Mouse (Mus musculus) liver, embryonic 11.5 days (tissue): ENCODE results near the gene Ttc39b. TPM values are rescaled to one million over a fixed set of nuclear protein-coding genes. Genes with fewer than 3 reads are reported as not detected.

Experiments
- ATAC-seq: fragments of 200-750 bp; cut with Nextera tagmentation; replicated peaks from 2 replicates; pipeline ENCODE4 v1.8.0; 2017; ENCODE audit warnings: moderate number of reproducible peaks, mild to moderate bottlenecking, moderate TSS enrichment, moderate library complexity; ENCODE audit not compliant: low FRiP score
- DNase-seq: peaks from one replicate; pipeline ENCODE4 v3.0.0-alpha.2; 2017; ENCODE audit warnings: low spot score
- H3K27ac ChIP-seq: fragments of 300-500 bp; sonication (generic); 2 replicates; pipeline ENCODE4 v1.5.1; 2014; ENCODE audit warnings: mild to moderate bottlenecking, low read depth, low read length, control low read depth
- H3K27me3 ChIP-seq: fragments of 300-500 bp; sonication (generic); replicated peaks from 2 replicates; pipeline ENCODE4 v1.6.1; 2014; ENCODE audit warnings: low read length, mixed read lengths; ENCODE audit not compliant: control insufficient read depth, insufficient read depth
- H3K36me3 ChIP-seq: fragments of 300-500 bp; sonication (generic); 2 replicates; pipeline ENCODE4 v1.6.1; 2014; ENCODE audit warnings: mild to moderate bottlenecking, low read length, moderate library complexity, mixed read lengths; ENCODE audit not compliant: control insufficient read depth, insufficient read depth
- H3K4me1 ChIP-seq: fragments of 300-500 bp; sonication (generic); replicated peaks from 2 replicates; pipeline ENCODE4 v1.6.1; 2014; ENCODE audit warnings: low read length, mixed read lengths; ENCODE audit not compliant: control insufficient read depth, insufficient read depth
- H3K4me2 ChIP-seq: fragments of 300-500 bp; sonication (generic); 2 replicates; pipeline ENCODE4 v1.6.1; 2014; ENCODE audit warnings: mild to moderate bottlenecking, control low read depth, moderate library complexity
- H3K4me3 ChIP-seq: fragments of 300-500 bp; sonication (generic); 2 replicates; pipeline ENCODE4 v1.5.1; 2014; ENCODE audit warnings: low read depth, low read length, control low read depth
- H3K9ac ChIP-seq: fragments of 300-500 bp; sonication (generic); 2 replicates; pipeline ENCODE4 v1.6.1; 2014; ENCODE audit warnings: low read depth, low read length, control low read depth
- H3K9me3 ChIP-seq: fragments of 300-500 bp; sonication (generic); 2 replicates; pipeline ENCODE4 v1.6.1; 2016; ENCODE audit warnings: low read length, inconsistent platforms, mixed read lengths; ENCODE audit not compliant: control insufficient read depth
- WGBS: fragments of 180-500 bp; shearing (Covaris S2); extraction: QIAGEN DNeasy Blood & Tissue Kit; methylation state at CpG from one replicate; pipeline ENCODE4 v1.1.7; 2014; 5-methylcytosine and 5-hydroxymethylcytosine counted together
- polyA plus RNA-seq: library from polyadenylated mRNA; unstranded; fragments of >200 nt; fragmentation: Nextera tagmentation; extraction: Ambion mirVana; gene quantifications from 2 replicates; pipeline ENCODE4 v1.2.1, GENCODE M21; 2014

Ttc39b gene
- polyA plus RNA-seq, 1 experiment from 2014 or later: 5.1 TPM

GRCm38 (mm10) chr4:83234739-83235138 lies 89.3 kb downstream of the Ttc39b start:
- no peak overlapping the region for H3K4me3 ChIP-seq
- H3K9me3 ChIP-seq: no peaks in the 10 kb centered on the region
- no peak for DNase-seq
- H3K4me1 ChIP-seq: no peaks in the 10 kb centered on the region
- no peak for ATAC-seq
- H3K9ac ChIP-seq: no peak overlapping the region
- no peaks in the 10 kb centered on the region for H3K36me3 ChIP-seq
- 82% methylated on average over 11 of the region's 11 CpGs for WGBS
- H3K27me3 ChIP-seq: no peaks in the 10 kb centered on the region
- no peak overlapping the region for H3K4me2 ChIP-seq
- no peak overlapping the region for H3K27ac ChIP-seq

- Histone ChIP-seq H3K4me3 (no peak overlapping the region), H3K36me3 (no peaks in the 10 kb centered on the region), H3K27ac (no peak overlapping the region), H3K27me3 (no peaks in the 10 kb centered on the region), H3K9ac (no peak overlapping the region), H3K4me2 (no peak overlapping the region), H3K9me3 (no peaks in the 10 kb centered on the region), H3K4me1 (no peaks in the 10 kb centered on the region)
- no peak for ATAC-seq
- WGBS: 76% methylated on average over 7 of the region's 7 CpGs
- DNase-seq: no peak
Observed at GRCm38 (mm10) chr4:83234132-83234531, 89.9 kb downstream of the Ttc39b start.

GRCm38 (mm10) chr4:83233181-83234123 lies 90.6 kb downstream of the Ttc39b start:
- no peak for ATAC-seq
- no peak overlapping the region for H3K27ac ChIP-seq
- WGBS: 82% methylated on average over 22 of the region's 22 CpGs

GRCm38 (mm10) chr4:83232315-83232880 lies 91.7 kb downstream of the Ttc39b start:
- Histone ChIP-seq H3K4me2 (no peak overlapping the region), H3K9me3 (no peaks in the 10 kb centered on the region), H3K4me3 (no peak overlapping the region), H3K27ac (no peak overlapping the region), H3K9ac (no peak overlapping the region), H3K27me3 (no peaks in the 10 kb centered on the region), H3K36me3 (no peaks in the 10 kb centered on the region), H3K4me1 (no peaks in the 10 kb centered on the region)
- no peak for DNase-seq
- 72% methylated on average over 9 of the region's 9 CpGs for WGBS
- no peak for ATAC-seq

More at GRCm38 (mm10) chr4:83233181-83234123, 90.6 kb downstream of the Ttc39b start:
- H3K9ac ChIP-seq: no peak overlapping the region
- no peaks in the 10 kb centered on the region for H3K9me3 ChIP-seq
- H3K36me3 ChIP-seq: no peaks in the 10 kb centered on the region
- DNase-seq: no peak
- no peak overlapping the region for H3K4me2 ChIP-seq
- no peaks in the 10 kb centered on the region for H3K27me3 ChIP-seq
- no peak overlapping the region for H3K4me3 ChIP-seq
- no peaks in the 10 kb centered on the region for H3K4me1 ChIP-seq

GRCm38 (mm10) chr4:83228664-83229283 lies 95.3 kb downstream of the Ttc39b start:
- Histone ChIP-seq H3K4me3 (no peak overlapping the region), H3K9me3 (no peaks in the 10 kb centered on the region), H3K36me3 (no peaks in the 10 kb centered on the region), H3K27ac (no peak overlapping the region), H3K4me1 (no peaks in the 10 kb centered on the region), H3K9ac (no peak overlapping the region), H3K4me2 (no peak overlapping the region), H3K27me3 (no peaks in the 10 kb centered on the region)
- no peak for ATAC-seq
- WGBS: 80% methylated on average over 9 of the region's 9 CpGs
- DNase-seq: no peak

- H3K4me3 ChIP-seq: no peak overlapping the region
- WGBS: 75% methylated on average over 10 of the region's 10 CpGs
- H3K27ac ChIP-seq: no peak overlapping the region
- DNase-seq (no peak), ATAC-seq (no peak)
- no peaks in the 10 kb centered on the region for H3K27me3 ChIP-seq
- no peaks in the 10 kb centered on the region for H3K4me1 ChIP-seq
- no peaks in the 10 kb centered on the region for H3K36me3 ChIP-seq
- no peak overlapping the region for H3K4me2 ChIP-seq
- H3K9ac ChIP-seq: no peak overlapping the region
- H3K9me3 ChIP-seq: no peaks in the 10 kb centered on the region
Observed at GRCm38 (mm10) chr4:83228073-83228472, 96.0 kb downstream of the Ttc39b start.

GRCm38 (mm10) chr4:83225633-83226360 lies 98.3 kb downstream of the Ttc39b start:
- Histone ChIP-seq H3K36me3 (no peaks in the 10 kb centered on the region), H3K4me1 (no peaks in the 10 kb centered on the region), H3K4me3 (no peak overlapping the region), H3K9ac (no peak overlapping the region), H3K4me2 (no peak overlapping the region), H3K9me3 (no peaks in the 10 kb centered on the region), H3K27me3 (no peaks in the 10 kb centered on the region), H3K27ac (no peak overlapping the region)
- DNase-seq (no peak), ATAC-seq (no peak)
- 79% methylated on average over 8 of the region's 8 CpGs for WGBS

GRCm38 (mm10) chr4:83224242-83224641 lies 99.8 kb downstream of the Ttc39b start:
- no peak for DNase-seq
- no peak for ATAC-seq
- Histone ChIP-seq H3K27ac (no peak overlapping the region), H3K9ac (no peak overlapping the region), H3K9me3 (no peaks in the 10 kb centered on the region), H3K4me1 (no peaks in the 10 kb centered on the region), H3K4me2 (no peak overlapping the region), H3K36me3 (no peaks in the 10 kb centered on the region), H3K27me3 (no peaks in the 10 kb centered on the region), H3K4me3 (no peak overlapping the region)
- WGBS: 39% methylated on average over 5 of the region's 5 CpGs
